Mouse (Mus musculus): ENCODE measurements around the gene Olfr461.

DNA sequence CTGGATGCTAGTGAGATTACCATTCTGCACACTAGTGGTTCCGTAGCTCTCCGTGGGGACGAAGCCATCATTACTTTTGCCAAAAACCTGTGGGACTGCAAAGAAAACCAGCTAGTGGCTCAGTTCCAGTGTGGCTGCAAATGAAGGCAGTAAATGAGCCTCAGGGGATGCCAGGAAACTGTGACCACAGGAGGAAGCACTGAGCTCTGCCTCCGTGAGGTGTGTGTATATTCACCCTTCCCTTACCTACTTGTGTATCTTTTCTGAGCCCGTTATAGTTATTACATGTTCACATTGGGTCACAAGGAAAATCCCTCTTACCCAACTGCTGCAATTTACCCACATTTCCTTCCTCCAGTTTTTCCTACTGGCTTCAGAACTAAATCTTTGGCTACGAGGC, 29.5 kb upstream of the Olfr461 start:
- TF ChIP-seq POLR2A (IDR thresholded peaks at IDR 0.05; ENCODE audit: borderline replicate concordance, extremely low read depth, low read depth, low read length): no peak
- no peak for TF ChIP-seq CTCF (IDR thresholded peaks at IDR 0.05; ENCODE audit: insufficient read depth, low read length)
